ENCODE assay signal across 10 mouse cellular contexts in the genomic region with DNA sequence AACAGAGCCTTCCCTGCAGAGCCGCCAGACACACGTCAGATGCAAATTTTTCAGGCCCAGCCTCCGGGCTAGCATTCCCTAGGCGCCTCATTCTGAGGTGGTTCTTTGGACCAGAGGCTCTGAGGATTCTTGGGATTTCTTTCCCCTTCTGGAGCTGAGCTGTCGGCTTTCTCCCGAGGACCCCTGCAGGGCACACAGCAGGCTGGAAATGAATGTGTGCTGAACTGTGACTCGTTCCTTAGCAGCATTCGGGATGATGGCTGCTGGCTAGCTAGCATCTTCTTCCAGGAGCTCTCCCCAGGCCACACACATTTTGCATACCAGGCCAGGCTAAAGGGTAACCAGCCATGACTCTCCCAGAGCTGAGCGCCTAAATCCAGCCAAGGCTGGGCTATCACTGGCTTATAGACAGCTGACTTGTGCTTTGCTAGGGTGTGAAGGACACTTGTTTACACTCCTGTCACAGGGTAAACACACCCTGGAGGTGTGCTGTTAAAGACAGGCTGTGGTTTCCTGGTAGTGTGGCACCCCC. TPM values are rescaled to one million over a fixed set of nuclear protein-coding genes. Genes with fewer than 3 reads are reported as not detected.
DNase-seq lines count a peak whose midpoint lies in the region; ATAC-seq and TF ChIP-seq lines count a peak whose summit lies in the region.
"Had no signal": no experiment of that assay in that cellular context is flagged by ENCODE, and none has a peak within 500 bp of the region (broad histone marks: within the 10 kb centered on the region; RNA-seq: fewer than 3 reads in every experiment).

No protein-coding gene starts in this region.

- H3K9me3 ChIP-seq in ES-Bruce4 (replicated peaks; ENCODE audit: control insufficient read depth, insufficient read depth, low read length, poor library complexity, severe bottlenecking), result no peaks in the 10 kb centered on the region
- H3K9me3 ChIP-seq in hindbrain, embryonic 16.5 days (ENCODE audit: control insufficient read depth, low read length), result no peaks in the 10 kb centered on the region
- H3K9me3 ChIP-seq in liver, embryonic 16.5 days (replicated peaks; ENCODE audit: control insufficient read depth, low read length), result no peaks in the 10 kb centered on the region

- no peak overlapping the region for H3K4me3 ChIP-seq in ES-Bruce4 (ENCODE audit: low read depth, low read length)
- H3K4me3 ChIP-seq in hindbrain, embryonic 16.5 days (ENCODE audit: low read length), result no peak overlapping the region
- no peak overlapping the region for H3K4me3 ChIP-seq in liver, embryonic 16.5 days (ENCODE audit: low read depth, low read length)

- H3K27me3 ChIP-seq in ES-Bruce4 (ENCODE audit: control insufficient read depth, insufficient read depth, low read length, poor library complexity, severe bottlenecking), result no peaks in the 10 kb centered on the region
- H3K27me3 ChIP-seq in hindbrain, embryonic 16.5 days (replicated peaks; ENCODE audit: control insufficient read depth, insufficient read depth, low read length), result peaks cover 13% of the 10 kb centered on the region
- peaks cover 23% of the 10 kb centered on the region for H3K27me3 ChIP-seq in liver, embryonic 16.5 days (ENCODE audit: control insufficient read depth, insufficient read depth, low read depth, low read length)

- TF ChIP-seq EP300 in ES-Bruce4 (IDR thresholded peaks at IDR 0.05; ENCODE audit: insufficient read depth, low read depth, low read length), result peak; percentile 76

- no peak overlapping the region for H3K4me2 ChIP-seq in hindbrain, embryonic 16.5 days (ENCODE audit: low read length)
- H3K4me2 ChIP-seq in liver, embryonic 16.5 days (ENCODE audit: low read depth, low read length), result no peak overlapping the region

- H3K27ac ChIP-seq in ES-Bruce4 (ENCODE audit: insufficient read depth, low read length), result peak overlapping the region; percentile 88
- peak overlapping the region; percentile 25; the same call in 1 of the 2 replicates for H3K27ac ChIP-seq in hindbrain, embryonic 16.5 days (ENCODE audit: low read depth, low read length)
- H3K27ac ChIP-seq in liver, embryonic 16.5 days (ENCODE audit: low read length), result peak overlapping the region; percentile 75
- H3K27ac ChIP-seq: liver, embryonic 14.5 days had no signal

- peak; percentile 41; the same call in 1 of the 2 replicates for ATAC-seq in hindbrain, embryonic 16.5 days
- no peak for ATAC-seq in liver, embryonic 16.5 days (ENCODE audit: low read depth)
- no peak for ATAC-seq in inflammation-experienced regulatory T-cells, adult 6 months

- no peak overlapping the region; the same call in 1 of the 2 replicates for H3K9ac ChIP-seq in ES-Bruce4 (ENCODE audit: low read depth, poor library complexity, severe bottlenecking)
- H3K9ac ChIP-seq in hindbrain, embryonic 16.5 days (ENCODE audit: low read depth, low read length), result peak overlapping the region; percentile 18; the same call in 1 of the 2 replicates
- H3K9ac ChIP-seq in liver, embryonic 16.5 days (ENCODE audit: low read depth, low read length), result no peak overlapping the region
- H3K9ac ChIP-seq: liver, embryonic 14.5 days had no signal

- 7% methylated on average over 9 of the region's 9 CpGs for WGBS in hindbrain, embryonic 16.5 days
- WGBS in liver, embryonic 16.5 days (ENCODE audit: insufficient replicate concordance), result 49% methylated on average over 9 of the region's 9 CpGs

- no peak for TF ChIP-seq CTCF in ES-Bruce4 (IDR thresholded peaks at IDR 0.05; ENCODE audit: low read depth, low read length)

- peak; percentile 40 for DNase-seq in 3T3-L1 (ENCODE audit: low read depth, low spot score)
- DNase-seq in ovary, postnatal 36 days (ENCODE audit: low spot score), result no peak
- no peak for DNase-seq in right cerebral cortex, postnatal 10 days (ENCODE audit: low spot score in 2 of 2)
- DNase-seq: adrenal gland, postnatal 36 days had no signal

- no peaks in the 10 kb centered on the region for H3K36me3 ChIP-seq in ES-Bruce4 (ENCODE audit: control insufficient read depth, insufficient read depth, low read length, poor library complexity, severe bottlenecking)
- H3K36me3 ChIP-seq in hindbrain, embryonic 16.5 days (ENCODE audit: control insufficient read depth, insufficient read depth, low read length), result no peaks in the 10 kb centered on the region
- no peaks in the 10 kb centered on the region for H3K36me3 ChIP-seq in liver, embryonic 16.5 days (ENCODE audit: control insufficient read depth, insufficient read depth)

- peaks cover 13% of the 10 kb centered on the region for H3K4me1 ChIP-seq in ES-Bruce4 (ENCODE audit: control insufficient read depth, insufficient read depth, low read length)
- peaks cover 12% of the 10 kb centered on the region for H3K4me1 ChIP-seq in hindbrain, embryonic 16.5 days (ENCODE audit: control insufficient read depth, insufficient read depth, low read depth, low read length)
- H3K4me1 ChIP-seq in liver, embryonic 16.5 days (ENCODE audit: control insufficient read depth, low read depth, low read length), result peaks cover 13% of the 10 kb centered on the region; the same call in 1 of the 2 replicates

- no peak for TF ChIP-seq POLR2A in ES-Bruce4 (IDR thresholded peaks at IDR 0.05; ENCODE audit: insufficient read depth, low read length)

RNA-seq across cellular contexts. Expression of a gene that starts 3.2 kb away (rescaled TPM):
- 0.75 and 1.3 TPM in 2 replicates for polyA plus RNA-seq in ES-Bruce4 (2011; ENCODE audit: insufficient read depth, insufficient read length, low read depth, missing spikeins)
- 0.62 and 1.1 TPM in 2 replicates for polyA plus RNA-seq in hindbrain, embryonic 16.5 days (2015; fragmentation: Nextera tagmentation; extraction: Ambion mirVana)
- polyA plus RNA-seq in liver, embryonic 16.5 days (2015; fragmentation: Nextera tagmentation; extraction: Ambion mirVana), result 1.7 and 2.3 TPM in 2 replicates
- not detected for polyA plus RNA-seq in inflammation-experienced regulatory T-cells, adult 6 months (2017; shearing (Covaris generic))
- polyA plus RNA-seq: spleen, adult 2 months had no signal

RNA-seq across cellular contexts. Expression of a gene that starts 4.0 kb away (rescaled TPM):
- 37.6 and 39.2 TPM in 2 replicates for polyA plus RNA-seq in ES-Bruce4 (2011; ENCODE audit: insufficient read depth, insufficient read length, low read depth, missing spikeins)
- polyA plus RNA-seq in hindbrain, embryonic 16.5 days (2015; fragmentation: Nextera tagmentation; extraction: Ambion mirVana), result 0.11 and 0.42 TPM in 2 replicates
- 0.60 and 0.77 TPM in 2 replicates for polyA plus RNA-seq in liver, embryonic 16.5 days (2015; fragmentation: Nextera tagmentation; extraction: Ambion mirVana)
- polyA plus RNA-seq in inflammation-experienced regulatory T-cells, adult 6 months (2017; shearing (Covaris generic)), result not detected

RNA-seq across cellular contexts. Expression of a gene that starts 40.0 kb away (rescaled TPM):
- 4.1 and 4.7 TPM in 2 replicates for polyA plus RNA-seq in ES-Bruce4 (2011; ENCODE audit: insufficient read depth, insufficient read length, low read depth, missing spikeins)
- polyA plus RNA-seq in hindbrain, embryonic 16.5 days (2015; fragmentation: Nextera tagmentation; extraction: Ambion mirVana), result 0.66 and 0.80 TPM in 2 replicates
- 0.97 and 2.0 TPM in 2 replicates for polyA plus RNA-seq in liver, embryonic 16.5 days (2015; fragmentation: Nextera tagmentation; extraction: Ambion mirVana)
- not detected for polyA plus RNA-seq in inflammation-experienced regulatory T-cells, adult 6 months (2017; shearing (Covaris generic))

RNA-seq across cellular contexts. Expression of a gene that starts 55.2 kb away (rescaled TPM):
- polyA plus RNA-seq in ES-Bruce4 (2011; ENCODE audit: insufficient read depth, insufficient read length, low read depth, missing spikeins), result 0.91 and 1.1 TPM in 2 replicates
- polyA plus RNA-seq in hindbrain, embryonic 16.5 days (2015; fragmentation: Nextera tagmentation; extraction: Ambion mirVana), result 0.45 and 0.81 TPM in 2 replicates
- 0.14 and 0.39 TPM in 2 replicates for polyA plus RNA-seq in liver, embryonic 16.5 days (2015; fragmentation: Nextera tagmentation; extraction: Ambion mirVana)
- polyA plus RNA-seq in inflammation-experienced regulatory T-cells, adult 6 months (2017; shearing (Covaris generic)), result 1 to 10 TPM in 2 of 3 experiments, under 1 TPM in 1; 0.29 to 1.8 (median 1.1) TPM

Comparison
In these comparisons a context has a peak if more than half of its experiments do, and no peak if none do; other contexts are left out.
1. H3K27ac ChIP-seq: peak in every context shown above with its lines; median percentile 88 in ES-Bruce4; 75 in liver, embryonic 16.5 days; 25 in hindbrain, embryonic 16.5 days.
2. RNA of a gene that starts 4.0 kb away (polyA plus RNA-seq): 37.6 to 39.2 TPM in ES-Bruce4; 0.60 to 0.77 TPM in liver, embryonic 16.5 days, 0.11 to 0.42 TPM in hindbrain, embryonic 16.5 days and not detected in inflammation-experienced regulatory T-cells, adult 6 months; every median in the first group is over 10 times any median in the second.